7 mouse cellular contexts compared by ENCODE assay signal in genomic region chr4:129771672-129772521, GRCm38 (mm10). TPM values are rescaled to one million over a fixed set of nuclear protein-coding genes. Genes with fewer than 3 reads are reported as not detected.
A peak's percentile ranks its signal among the peaks of the same experiment; 100 is the strongest.
DNase-seq lines count a peak whose midpoint lies in the region; ATAC-seq and TF ChIP-seq lines count a peak whose summit lies in the region.

No protein-coding gene starts in this region.

- H3K4me3 ChIP-seq in embryonic fibroblast, embryonic 13.5 days (ENCODE audit: insufficient read depth, low read length), result peak overlapping the region; percentile 15; the same call in 1 of the 2 replicates
- no peak overlapping the region for H3K4me3 ChIP-seq in liver, embryonic 14.5 days (ENCODE audit: insufficient read depth in 1 of 2, low read depth in 2 of 2, low read length in 2 of 2)

- no peak overlapping the region for H3K27ac ChIP-seq in embryonic fibroblast, embryonic 13.5 days (ENCODE audit: insufficient read depth, low read length)
- no peak overlapping the region for H3K27ac ChIP-seq in liver, embryonic 14.5 days

- H3K9ac ChIP-seq in liver, embryonic 14.5 days (replicated peaks), result no peak overlapping the region

- DNase-seq in Muller cell, postnatal 12 days (ENCODE audit: inconsistent ontology term), result peak; percentile 73
- no peak for DNase-seq in liver, embryonic 14.5 days (ENCODE audit: low read depth in 3 of 3, low spot score in 3 of 3)
- peak; percentile 46 for DNase-seq in splenic B cell, adult 2 months (ENCODE audit: low read depth, low spot score)
- DNase-seq in layer of hippocampus, adult 11-12 months (ENCODE audit: low spot score), result no peak

- H3K9me3 ChIP-seq in liver, embryonic 14.5 days (ENCODE audit: control insufficient read depth, low read length), result no peaks in the 10 kb centered on the region

- TF ChIP-seq CTCF in embryonic fibroblast, embryonic 13.5 days (IDR thresholded peaks at IDR 0.05; ENCODE audit: borderline replicate concordance, insufficient read depth, low read length), result no peak
- no peak for TF ChIP-seq CTCF in liver, embryonic 14.5 days (IDR thresholded peaks at IDR 0.05; ENCODE audit: low read depth)

- peak overlapping the region; percentile 9; the same call in 1 of the 2 replicates for H3K4me2 ChIP-seq in liver, embryonic 14.5 days (ENCODE audit: low read depth)

- H3K36me3 ChIP-seq in liver, embryonic 14.5 days (replicated peaks; ENCODE audit: control insufficient read depth, insufficient read depth, low read depth), result no peaks in the 10 kb centered on the region
- H3K36me3 ChIP-seq in splenic B cell, adult 2 months (ENCODE audit: control insufficient read depth, insufficient read depth, low read length, poor library complexity, severe bottlenecking), result no peaks in the 10 kb centered on the region

- TF ChIP-seq POLR2A in embryonic fibroblast, embryonic 13.5 days (IDR thresholded peaks at IDR 0.05; ENCODE audit: low read depth, low read length), result no peak

- peak; percentile 61 for ATAC-seq in CD4-positive, CD25-positive, alpha-beta regulatory T cell, adult 4 months
- ATAC-seq in inflammation-experienced regulatory T-cells, adult 6 months, result peak; percentile 32
- ATAC-seq in liver, embryonic 14.5 days (ENCODE audit: insufficient read depth), result no peak

- H3K27me3 ChIP-seq in liver, embryonic 14.5 days (ENCODE audit: control insufficient read depth, insufficient read depth, low read length), result no peaks in the 10 kb centered on the region
- no peaks in the 10 kb centered on the region; the same call in 1 of the 2 replicates for H3K27me3 ChIP-seq in splenic B cell, adult 2 months (ENCODE audit: control insufficient read depth, insufficient read depth, low read length, poor library complexity, severe bottlenecking)

- WGBS in liver, embryonic 14.5 days (ENCODE audit: insufficient replicate concordance), result 11% methylated on average over 21 of the region's 21 CpGs

- H3K4me1 ChIP-seq in embryonic fibroblast, embryonic 13.5 days (ENCODE audit: control insufficient read depth, insufficient read depth, low read length), result 0 out of 2 replicates have a peak, but pooled peaks cover 3% of the 10 kb centered on the region
- H3K4me1 ChIP-seq in liver, embryonic 14.5 days (replicated peaks; ENCODE audit: control insufficient read depth in 2 of 2, insufficient read depth in 2 of 2, low read length in 1 of 2), result no peaks in the 10 kb centered on the region

- no peak for TF ChIP-seq EP300 in liver, embryonic 14.5 days (IDR thresholded peaks at IDR 0.05; ENCODE audit: low read depth)

RNA-seq across cellular contexts. Expression of gene Khdrbs1, which starts 29.8 kb away (rescaled TPM):
- 10 to 100 TPM; 24.8 to 39.1 TPM for polyA plus RNA-seq in CD4-positive, CD25-positive, alpha-beta regulatory T cell, adult 4 months (2017; shearing (Covaris generic))
- 113 and 146 TPM in 2 replicates for polyA plus RNA-seq in embryonic fibroblast, embryonic 13.5 days (2011; ENCODE audit: insufficient read length, low read depth, missing spikeins)
- polyA plus RNA-seq in inflammation-experienced regulatory T-cells, adult 6 months (2017; shearing (Covaris generic)), result 10 to 100 TPM; 35.0 to 40.3 (median 39.9) TPM
- 12.5 and 16.7 TPM in 2 replicates for polyA plus RNA-seq in liver, embryonic 14.5 days (2012; rRNA removed)
- 24.0 and 28.2 TPM in 2 replicates for polyA plus RNA-seq in liver, embryonic 14.5 days (2014; fragmentation: Nextera tagmentation; extraction: Ambion mirVana)

RNA-seq across cellular contexts. Expression of gene Ptp4a2, which starts 39.1 kb away (rescaled TPM):
- 1,000 to 10,000 TPM; 1,309 to 1,442 TPM for polyA plus RNA-seq in CD4-positive, CD25-positive, alpha-beta regulatory T cell, adult 4 months (2017; shearing (Covaris generic))
- 501 and 598 TPM in 2 replicates for polyA plus RNA-seq in embryonic fibroblast, embryonic 13.5 days (2011; ENCODE audit: insufficient read length, low read depth, missing spikeins)
- polyA plus RNA-seq in inflammation-experienced regulatory T-cells, adult 6 months (2017; shearing (Covaris generic)), result 1,000 to 10,000 TPM; 1,860 to 2,586 (median 2,027) TPM
- 26.1 and 42.2 TPM in 2 replicates for polyA plus RNA-seq in liver, embryonic 14.5 days (2012; rRNA removed)
- 150 and 154 TPM in 2 replicates for polyA plus RNA-seq in liver, embryonic 14.5 days (2014; fragmentation: Nextera tagmentation; extraction: Ambion mirVana)

Comparison
In these comparisons a context has a peak if more than half of its experiments do, and no peak if none do; other contexts are left out.
1. DNase-seq: peak in Muller cell, postnatal 12 days (single experiment) and splenic B cell, adult 2 months (single experiment); none in liver, embryonic 14.5 days (0 of 3) and layer of hippocampus, adult 11-12 months (single experiment).